Mouse (Mus musculus) midbrain, embryonic 14.5 days (tissue): Measurements from ENCODE around the gene Rere. TPM values are rescaled to one million over a fixed set of nuclear protein-coding genes. Genes with fewer than 3 reads are reported as not detected.

Experiments used
- ATAC-seq: fragments of 200-750 bp; cut with Nextera tagmentation; 2 replicates; pipeline ENCODE4 v1.8.0; 2017; ENCODE audit warnings: moderate number of reproducible peaks, moderate library complexity; ENCODE audit not compliant: low FRiP score, low TSS enrichment
- DNase-seq: peaks from one replicate; pipeline ENCODE4 v3.0.0-alpha.2; 2015
- H3K27ac ChIP-seq: fragments of 300-500 bp; sonication (generic); replicated peaks from 2 replicates; pipeline ENCODE4 v1.5.1; 2014; ENCODE audit warnings: mild to moderate bottlenecking, low read depth, low read length, moderate library complexity
- H3K27me3 ChIP-seq: fragments of 300-500 bp; sonication (generic); 2 replicates; pipeline ENCODE4 v1.6.1; 2014; ENCODE audit warnings: low read length, control low read depth, mixed read lengths; ENCODE audit not compliant: control insufficient read depth, insufficient read depth
- H3K36me3 ChIP-seq: fragments of 300-500 bp; sonication (generic); 2 replicates; pipeline ENCODE4 v1.6.1; 2014; ENCODE audit warnings: low read length, control low read depth; ENCODE audit not compliant: control insufficient read depth, insufficient read depth
- H3K4me1 ChIP-seq: fragments of 300-500 bp; sonication (generic); 2 replicates; pipeline ENCODE4 v1.6.1; 2014; ENCODE audit warnings: mild to moderate bottlenecking, antibody characterized with exemption, low read length, control low read depth; ENCODE audit not compliant: control insufficient read depth, insufficient read depth
- H3K4me2 ChIP-seq: fragments of 300-500 bp; sonication (generic); 2 replicates; pipeline ENCODE4 v1.6.1; 2014; ENCODE audit warnings: mild to moderate bottlenecking, low read length, moderate library complexity
- H3K4me3 ChIP-seq: fragments of 300-500 bp; sonication (generic); replicated peaks from 2 replicates; pipeline ENCODE4 v1.5.1; 2014; ENCODE audit warnings: low read depth, low read length
- H3K9ac ChIP-seq: fragments of 300-500 bp; sonication (generic); replicated peaks from 2 replicates; pipeline ENCODE4 v1.6.1; 2014; ENCODE audit warnings: mild to moderate bottlenecking, low read length, moderate library complexity
- H3K9me3 ChIP-seq: fragments of 300-500 bp; sonication (generic); 2 replicates; pipeline ENCODE4 v1.6.1; 2016; ENCODE audit warnings: low read length, control low read depth, mixed read lengths; ENCODE audit not compliant: control insufficient read depth
- WGBS: fragments of 180-500 bp; shearing (Covaris S2); extraction: QIAGEN DNeasy Blood & Tissue Kit; methylation state at CpG from one replicate; pipeline ENCODE4 v1.1.7; 2014; 5-methylcytosine and 5-hydroxymethylcytosine counted together
- polyA plus RNA-seq: library from polyadenylated mRNA; unstranded; fragments of >200 nt; fragmentation: Nextera tagmentation; extraction: Ambion mirVana; gene quantifications from 2 replicates; pipeline ENCODE4 v1.2.1, GENCODE M21; 2014

Gene Rere
- polyA plus RNA-seq, 1 experiment from 2014 or later: 48.6 TPM

DNA sequence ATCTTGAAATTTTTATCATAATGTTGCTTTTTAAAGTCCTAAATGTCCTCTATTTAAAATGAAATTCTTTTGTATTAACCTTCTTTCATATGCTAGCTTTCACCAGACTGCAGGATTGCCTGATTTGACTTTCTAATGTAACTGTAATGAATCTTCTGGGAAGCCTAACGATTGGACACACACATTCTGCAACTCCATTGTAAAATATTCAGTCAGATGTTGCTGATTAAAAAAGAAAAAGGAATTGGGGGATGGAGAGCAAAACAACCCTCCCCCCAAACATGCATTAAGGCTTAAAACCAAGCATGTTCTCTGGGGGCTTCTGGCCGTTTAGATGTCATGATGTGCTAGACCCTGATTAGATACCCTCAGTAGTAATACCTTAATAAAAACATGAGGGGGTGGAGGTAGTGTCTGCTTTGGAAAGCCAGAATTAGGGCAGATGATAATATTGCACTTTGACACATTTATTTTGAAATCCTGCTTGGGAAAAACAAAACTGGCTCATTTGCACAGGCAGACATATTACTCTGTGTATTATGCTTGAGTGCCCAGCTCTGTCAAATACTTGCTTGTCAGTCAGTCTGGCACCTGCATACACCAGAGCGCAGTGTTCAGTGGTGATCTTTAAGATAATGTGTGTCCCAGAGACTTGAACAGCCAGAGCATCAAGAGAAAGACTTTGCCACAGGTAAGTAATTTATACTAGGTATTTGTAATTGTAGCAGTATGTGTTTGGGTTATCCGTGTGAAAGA is 52.7 kb downstream of the Rere start:
- WGBS: 31% methylated on average over 4 of the region's 4 CpGs
- DNase-seq (peak; percentile 59), ATAC-seq (no peak; the same call in 1 of the 2 replicates)
- H3K4me3 ChIP-seq: no peak overlapping the region
- H3K4me1 ChIP-seq: peaks cover 33% of the 10 kb centered on the region
- no peak overlapping the region for H3K9ac ChIP-seq
- peak overlapping the region; percentile 77 for H3K27ac ChIP-seq
- H3K9me3 ChIP-seq: no peaks in the 10 kb centered on the region
- peak overlapping the region; percentile 23 for H3K4me2 ChIP-seq
- no peaks in the 10 kb centered on the region for H3K36me3 ChIP-seq
- no peaks in the 10 kb centered on the region for H3K27me3 ChIP-seq

DNA sequence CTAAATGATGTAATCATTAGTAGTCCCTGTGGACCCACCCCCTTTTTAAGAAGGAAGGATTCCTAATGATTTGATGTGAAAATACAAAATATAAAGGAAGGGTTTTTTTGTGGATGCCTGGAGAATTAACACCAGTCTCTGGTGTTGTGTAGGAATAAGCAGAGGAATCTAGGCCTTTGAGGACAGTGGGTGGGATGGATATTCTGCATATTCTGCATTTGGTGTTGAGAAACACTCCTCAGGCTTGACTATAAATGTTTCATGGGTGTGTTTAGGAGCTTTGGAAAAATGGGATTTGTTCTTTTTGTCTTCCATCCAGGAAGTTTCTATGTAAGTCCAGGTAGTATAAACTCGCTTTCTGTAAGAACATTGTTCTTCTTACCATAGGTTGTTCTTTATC is 55.8 kb downstream of the Rere start:
- H3K4me2 ChIP-seq: no peak overlapping the region
- no peak overlapping the region for H3K27ac ChIP-seq
- H3K36me3 ChIP-seq: no peaks in the 10 kb centered on the region
- H3K9me3 ChIP-seq: no peaks in the 10 kb centered on the region
- ATAC-seq: no peak
- no peaks in the 10 kb centered on the region for H3K27me3 ChIP-seq
- no peak overlapping the region for H3K9ac ChIP-seq
- DNase-seq: no peak
- WGBS: 100% methylated on average over 1 of the region's 1 CpGs
- H3K4me1 ChIP-seq: peaks cover 36% of the 10 kb centered on the region
- H3K4me3 ChIP-seq: no peak overlapping the region

DNA sequence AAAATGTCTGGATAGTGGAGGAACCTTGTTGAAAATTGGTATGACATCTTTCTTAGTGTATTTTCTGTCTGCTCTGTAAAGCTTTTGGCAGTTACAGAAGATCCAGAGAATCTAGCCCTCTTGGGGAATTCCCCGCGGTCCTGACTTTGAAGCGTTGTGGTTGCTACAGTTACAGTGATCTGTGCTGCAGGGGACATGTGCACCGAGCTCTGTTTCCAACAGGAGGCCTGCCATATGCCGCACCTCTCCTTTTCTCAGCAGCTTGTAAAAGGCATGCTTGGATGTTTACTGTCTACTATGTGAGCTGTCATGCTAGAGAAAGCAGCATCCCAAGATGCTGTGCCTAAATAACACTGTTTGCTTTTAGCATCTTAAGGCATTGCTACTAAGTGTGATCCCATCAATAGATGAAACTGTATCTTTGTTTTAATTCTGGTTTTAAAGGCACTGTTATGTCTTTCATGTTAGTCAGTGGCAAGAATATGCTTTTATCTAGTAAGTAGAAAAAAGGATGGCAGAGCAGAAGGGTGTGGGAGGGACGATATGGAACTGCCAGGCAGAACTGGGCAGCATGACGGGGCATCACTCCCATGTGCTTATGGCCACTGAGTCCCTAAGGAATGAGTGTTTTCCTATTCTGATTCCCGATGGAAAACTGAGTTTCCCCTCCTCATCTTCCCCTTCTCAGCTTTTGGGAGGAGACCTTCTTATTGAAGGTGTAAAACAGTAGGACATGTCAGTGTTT is 57.6 kb downstream of the Rere start:
- peak overlapping the region; percentile 49; the same call in 1 of the 2 replicates for H3K27ac ChIP-seq
- H3K4me1 ChIP-seq: peaks cover 20% of the 10 kb centered on the region
- ATAC-seq (peak; percentile 58; the same call in 1 of the 2 replicates), DNase-seq (peak; percentile 83)
- H3K9ac ChIP-seq: no peak overlapping the region
- no peaks in the 10 kb centered on the region for H3K27me3 ChIP-seq
- H3K36me3 ChIP-seq: no peaks in the 10 kb centered on the region
- no peak overlapping the region for H3K4me3 ChIP-seq
- WGBS: 34% methylated on average over 8 of the region's 8 CpGs
- peak overlapping the region; percentile 21; the same call in 1 of the 2 replicates for H3K4me2 ChIP-seq
- H3K9me3 ChIP-seq: no peaks in the 10 kb centered on the region

DNA sequence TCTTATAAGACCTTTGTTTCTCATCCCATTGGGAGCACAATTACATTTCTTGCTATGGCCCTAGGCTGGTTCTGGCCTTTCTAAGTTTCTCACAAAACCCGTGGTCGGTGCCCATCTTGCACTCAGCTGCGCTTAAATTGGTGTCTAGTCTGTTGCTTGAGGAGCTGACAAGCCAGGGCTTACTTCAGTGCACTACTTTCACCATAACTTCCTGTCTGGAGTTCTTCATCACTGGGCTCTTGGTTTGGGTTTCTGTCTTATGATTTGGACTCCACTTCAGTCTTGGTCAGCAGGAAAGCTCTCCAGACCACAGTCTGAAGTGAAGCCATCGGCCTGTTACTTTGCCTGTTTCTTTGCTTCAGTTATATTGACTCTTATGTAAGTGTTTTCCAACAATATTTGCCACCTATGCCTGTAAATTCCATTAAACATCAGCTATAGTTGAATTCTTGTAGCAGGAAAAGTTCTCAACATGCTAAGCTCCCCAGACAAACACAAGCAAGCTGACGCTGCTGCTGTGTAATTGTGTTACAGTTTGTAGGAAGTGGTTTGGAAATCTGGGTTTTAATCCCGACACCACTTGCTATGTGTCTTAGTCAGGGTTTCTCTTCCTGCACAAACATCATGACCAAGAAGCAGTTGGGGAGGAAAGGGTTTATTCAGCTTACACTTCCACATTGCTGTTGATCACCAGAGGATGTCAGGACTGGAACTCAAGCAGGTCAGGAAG is 59.5 kb downstream of the Rere start:
- Histone ChIP-seq H3K9me3 (no peaks in the 10 kb centered on the region), H3K9ac (no peak overlapping the region), H3K27ac (no peak overlapping the region), H3K36me3 (no peaks in the 10 kb centered on the region), H3K4me3 (no peak overlapping the region), H3K4me2 (no peak overlapping the region), H3K27me3 (no peaks in the 10 kb centered on the region), H3K4me1 (peaks cover 11% of the 10 kb centered on the region)
- WGBS: 90% methylated on average over 6 of the region's 6 CpGs
- DNase-seq: no peak
- no peak for ATAC-seq

DNA sequence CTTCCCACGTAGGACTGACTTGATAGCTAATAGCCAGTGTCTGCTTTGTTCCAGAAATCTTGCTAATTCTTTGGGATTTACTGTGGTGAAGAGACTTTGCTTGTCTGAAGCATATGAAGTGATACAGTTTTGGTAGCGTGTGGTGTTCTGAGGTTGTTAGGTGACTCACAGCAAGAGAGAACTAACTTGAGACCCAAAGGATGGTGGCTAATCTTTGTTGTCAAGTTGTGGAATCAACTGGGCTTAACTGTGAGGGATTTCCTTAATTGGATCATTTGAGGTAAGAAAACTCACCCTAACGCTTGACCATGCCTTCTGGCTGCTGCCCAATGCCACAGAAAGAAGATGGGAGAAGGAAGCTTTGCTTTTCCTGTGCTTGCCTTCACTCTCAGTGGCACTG is 63.1 kb downstream of the Rere start:
- no peak for DNase-seq
- H3K9ac ChIP-seq: no peak overlapping the region
- no peaks in the 10 kb centered on the region for H3K27me3 ChIP-seq
- H3K4me2 ChIP-seq: no peak overlapping the region
- ATAC-seq: no peak
- H3K9me3 ChIP-seq: no peaks in the 10 kb centered on the region
- no peak overlapping the region for H3K27ac ChIP-seq
- H3K4me3 ChIP-seq: no peak overlapping the region
- WGBS: 65% methylated on average over 3 of the region's 3 CpGs
- H3K4me1 ChIP-seq: peaks cover 14% of the 10 kb centered on the region
- no peaks in the 10 kb centered on the region for H3K36me3 ChIP-seq

DNA sequence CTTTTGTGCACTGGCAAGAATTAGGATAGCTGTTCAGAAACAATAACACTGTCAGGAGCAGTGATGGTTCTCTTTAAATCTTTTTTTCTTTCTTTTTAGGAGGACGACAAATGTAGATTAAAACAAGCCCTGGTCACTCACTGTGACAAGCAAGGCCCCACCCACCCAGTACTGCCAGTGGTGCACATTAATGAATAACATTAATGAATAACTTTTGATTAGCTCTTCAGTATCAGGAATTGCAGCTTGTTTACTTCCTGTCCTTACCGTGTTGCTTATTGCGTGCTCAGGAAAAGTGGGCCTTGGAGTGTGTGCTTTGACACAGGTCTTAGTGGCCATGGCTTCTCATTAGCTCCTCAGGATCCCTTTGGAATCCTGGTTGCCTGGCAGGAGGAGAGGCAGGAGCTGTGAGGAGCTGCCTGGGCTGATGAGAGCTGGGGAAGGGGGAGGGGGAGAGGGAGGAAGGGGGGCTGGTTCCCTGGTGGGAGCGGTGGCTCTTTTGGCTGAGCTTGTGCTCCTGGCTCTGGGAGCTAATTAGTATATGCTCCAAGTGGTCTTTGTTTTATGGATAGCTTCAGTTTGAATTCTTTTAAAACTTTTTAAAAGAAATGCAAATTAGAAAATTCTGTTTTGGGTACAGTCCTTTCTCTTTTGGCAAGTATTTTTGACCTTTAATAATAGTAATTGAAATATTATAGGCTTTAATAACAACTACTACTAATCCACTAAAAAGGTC is 65.4 kb downstream of the Rere start:
- ATAC-seq: peak; percentile 60
- no peaks in the 10 kb centered on the region for H3K27me3 ChIP-seq
- no peak overlapping the region; the same call in 1 of the 2 replicates for H3K27ac ChIP-seq
- 1% methylated on average over 4 of the region's 4 CpGs for WGBS
- no peak overlapping the region for H3K4me3 ChIP-seq
- no peaks in the 10 kb centered on the region for H3K9me3 ChIP-seq
- peak; percentile 80 for DNase-seq
- H3K4me2 ChIP-seq: no peak overlapping the region
- H3K9ac ChIP-seq: no peak overlapping the region
- H3K4me1 ChIP-seq: peaks cover 22% of the 10 kb centered on the region
- no peaks in the 10 kb centered on the region for H3K36me3 ChIP-seq

DNA sequence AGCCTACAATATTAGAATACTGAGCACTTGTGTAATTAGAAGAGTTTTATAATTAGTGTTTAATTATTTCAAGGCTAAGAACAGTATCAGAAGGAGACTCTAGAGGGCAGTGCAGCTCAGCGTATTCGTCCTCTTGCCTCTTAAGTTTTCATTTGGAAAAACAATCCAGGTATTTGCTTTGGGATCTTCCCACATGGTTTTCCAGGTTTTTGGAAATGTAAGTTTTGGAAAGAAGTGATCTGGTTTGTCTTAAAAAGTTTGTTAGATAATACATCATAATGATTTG is 65.9 kb downstream of the Rere start:
- no peak overlapping the region for H3K4me3 ChIP-seq
- no peak overlapping the region for H3K9ac ChIP-seq
- WGBS: 18% methylated on average over 2 of the region's 2 CpGs
- H3K36me3 ChIP-seq: no peaks in the 10 kb centered on the region
- no peak overlapping the region for H3K4me2 ChIP-seq
- no peaks in the 10 kb centered on the region for H3K9me3 ChIP-seq
- H3K4me1 ChIP-seq: peaks cover 26% of the 10 kb centered on the region
- peak; percentile 80 for DNase-seq
- no peaks in the 10 kb centered on the region for H3K27me3 ChIP-seq
- H3K27ac ChIP-seq: no peak overlapping the region
- ATAC-seq: no peak

DNA sequence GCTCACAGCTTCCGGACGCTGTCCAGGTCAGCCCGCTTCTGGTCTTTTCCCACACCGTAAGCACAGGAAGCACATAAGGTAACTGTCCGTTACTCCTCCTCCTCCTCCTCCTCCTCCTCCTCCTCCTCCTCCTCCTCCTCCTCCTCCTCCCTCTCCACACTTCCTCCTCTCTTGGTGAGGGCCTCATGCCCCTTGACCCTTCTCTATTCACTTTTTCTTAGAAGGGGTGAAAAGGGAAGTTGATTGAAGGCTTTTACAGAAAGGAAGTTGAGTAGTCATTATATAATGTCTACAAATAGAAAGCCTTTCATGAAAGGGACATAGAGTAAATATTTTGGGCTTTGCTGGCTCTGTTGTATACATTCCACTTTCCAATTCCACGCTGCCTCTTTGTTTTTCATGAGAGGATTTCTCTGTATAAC is 68.2 kb downstream of the Rere start:
- WGBS: 72% methylated on average over 6 of the region's 6 CpGs
- Histone ChIP-seq H3K36me3 (no peaks in the 10 kb centered on the region), H3K4me3 (no peak overlapping the region), H3K27me3 (no peaks in the 10 kb centered on the region), H3K9me3 (no peaks in the 10 kb centered on the region), H3K27ac (no peak overlapping the region), H3K9ac (no peak overlapping the region), H3K4me1 (peaks cover 26% of the 10 kb centered on the region), H3K4me2 (no peak overlapping the region)
- ATAC-seq (no peak), DNase-seq (no peak)
